Mouse (Mus musculus) MEL (cell line): Measurements from ENCODE around the gene Tmem63a. TPM values are rescaled to one million over a fixed set of nuclear protein-coding genes. Genes with fewer than 3 reads are reported as not detected.

Experiments used
- DNase-seq: peaks from one replicate; pipeline ENCODE4 v3.0.0; 2011; ENCODE audit warnings: low read depth, low spot score
- H3K27ac ChIP-seq: 2 replicates; pipeline ENCODE4 v1.5.1; 2012; ENCODE audit warnings: low read depth, mild to moderate bottlenecking, control low read depth, low read length, moderate library complexity; ENCODE audit not compliant: control insufficient read depth
- H3K27me3 ChIP-seq, 2 experiments: fragments of 150-350 bp in 1 of 2; sonication (generic) in 1 of 2; 2 replicates each; pipeline ENCODE4 v1.6.1; 2012; ENCODE audit warnings: low read length in 2 of 2, mild to moderate bottlenecking in 2 of 2, improper control_type of control experiment in 1 of 2, moderate library complexity in 1 of 2; ENCODE audit not compliant: insufficient read depth in 2 of 2, control insufficient read depth in 1 of 2
- H3K36me3 ChIP-seq, 2 experiments: 2 replicates each; pipeline ENCODE4 v1.6.1; 2012 to 2014; ENCODE audit warnings: low read length in 2 of 2, improper control_type of control experiment in 1 of 2, inconsistent platforms in 1 of 2, mild to moderate bottlenecking in 1 of 2; ENCODE audit not compliant: insufficient read depth in 2 of 2, control insufficient read depth in 1 of 2
- H3K4me1 ChIP-seq, 2 experiments: fragments of 150-350 bp in 1 of 2; sonication (generic) in 1 of 2; 2 replicates each; pipeline ENCODE4 v1.6.1; 2012; ENCODE audit warnings: low read length in 2 of 2, improper control_type of control experiment in 1 of 2, mild to moderate bottlenecking in 1 of 2; ENCODE audit not compliant: insufficient read depth in 2 of 2, control insufficient read depth in 1 of 2
- H3K4me3 ChIP-seq, 2 experiments: fragments of 150-350 bp in 1 of 2; sonication (generic) in 1 of 2; 2 replicates each; pipeline ENCODE4 v1.5.1; 2012; ENCODE audit warnings: low read depth in 2 of 2, low read length in 2 of 2, mild to moderate bottlenecking in 2 of 2, moderate library complexity in 2 of 2, control low read depth in 1 of 2, improper control_type of control experiment in 1 of 2; ENCODE audit not compliant: control insufficient read depth in 1 of 2, insufficient read depth in 1 of 2
- H3K79me2 ChIP-seq: 2 replicates; pipeline ENCODE4 v1.6.1; 2012; ENCODE audit warnings: mild to moderate bottlenecking, low read length, moderate library complexity; ENCODE audit not compliant: control insufficient read depth, poor library complexity, insufficient read depth
- H3K9ac ChIP-seq: 2 replicates; pipeline ENCODE4 v1.6.1; 2012; ENCODE audit warnings: low read depth, mild to moderate bottlenecking, control low read depth, low read length, moderate library complexity; ENCODE audit not compliant: control insufficient read depth, poor library complexity, severe bottlenecking
- H3K9me3 ChIP-seq: fragments of 150-350 bp; sonication (generic); replicated peaks from 2 replicates; pipeline ENCODE4 v1.6.1; 2012; ENCODE audit warnings: mild to moderate bottlenecking, low read length, improper control_type of control experiment, moderate library complexity; ENCODE audit not compliant: insufficient read depth
- CHD2 ChIP-seq: IDR thresholded peaks from 2 replicates; pipeline ENCODE4 v1.6.1; 2011; ENCODE audit warnings: low read length, improper control_type of control experiment
- CTCF ChIP-seq, 3 experiments: IDR thresholded peaks in 2 of 3; conservative IDR thresholded peaks in 1 of 3; 2 replicates each; pipeline ENCODE4 v1.5.1; 2011 to 2012; ENCODE audit warnings: low read length in 3 of 3, low read depth in 2 of 3, mild to moderate bottlenecking in 2 of 3, improper control_type of control experiment in 1 of 3, inconsistent platforms in 1 of 3, mixed read lengths in 1 of 3, moderate library complexity in 1 of 3; ENCODE audit not compliant: control insufficient read depth in 1 of 3, insufficient read depth in 1 of 3, poor library complexity in 1 of 3, severe bottlenecking in 1 of 3
- E2F4 ChIP-seq: IDR thresholded peaks from 2 replicates; pipeline ENCODE4 v1.6.1; 2011; ENCODE audit warnings: low read depth, low read length, improper control_type of control experiment, borderline replicate concordance
- MEF2A ChIP-seq: IDR thresholded peaks from 2 replicates; pipeline ENCODE4 v1.6.1; 2014; ENCODE audit warnings: low read depth, mild to moderate bottlenecking, inconsistent platforms, low read length, improper control_type of control experiment; ENCODE audit not compliant: poor library complexity, insufficient replicate concordance, severe bottlenecking; ENCODE audit errors: extremely low read depth
- MXI1 ChIP-seq: IDR thresholded peaks from 2 replicates; pipeline ENCODE4 v1.6.1; 2011; ENCODE audit warnings: mild to moderate bottlenecking, low read depth, low read length, improper control_type of control experiment
- MYC ChIP-seq: IDR thresholded peaks from 2 replicates; pipeline ENCODE4 v1.6.1; 2011; ENCODE audit warnings: low read depth, mild to moderate bottlenecking, low read length, improper control_type of control experiment, moderate library complexity
- NELFE ChIP-seq: IDR thresholded peaks from 2 replicates; pipeline ENCODE4 v1.6.1; 2011; ENCODE audit warnings: low read depth, low read length, improper control_type of control experiment
- POLR2AphosphoS2 ChIP-seq: IDR thresholded peaks from 2 replicates; pipeline ENCODE4 v1.6.1; 2011; ENCODE audit warnings: low read length, improper control_type of control experiment
- POLR2AphosphoS5 ChIP-seq: IDR thresholded peaks from 2 replicates; pipeline ENCODE4 v1.6.1; 2012; ENCODE audit warnings: low read depth, borderline replicate concordance, mild to moderate bottlenecking, inconsistent platforms, low read length, moderate library complexity, mixed read lengths
- RCOR1 ChIP-seq: IDR thresholded peaks from 2 replicates; pipeline ENCODE4 v1.6.1; 2012; ENCODE audit warnings: low read depth, mild to moderate bottlenecking, inconsistent platforms, low read length, improper control_type of control experiment
- TAL1 ChIP-seq: IDR thresholded peaks from 2 replicates; pipeline ENCODE4 v1.6.1; 2012; ENCODE audit warnings: mild to moderate bottlenecking, inconsistent platforms, low read length, moderate library complexity, mixed read lengths
- UBTF ChIP-seq: IDR thresholded peaks from 2 replicates; pipeline ENCODE4 v1.6.1; 2012; ENCODE audit warnings: low read depth, mild to moderate bottlenecking, inconsistent platforms, low read length, improper control_type of control experiment, moderate library complexity, borderline replicate concordance; ENCODE audit not compliant: insufficient read depth
- USF1 ChIP-seq: IDR thresholded peaks from 2 replicates; pipeline ENCODE4 v1.6.1; 2014; ENCODE audit warnings: low read depth, mild to moderate bottlenecking, inconsistent platforms, low read length, improper control_type of control experiment, moderate library complexity
- USF2 ChIP-seq, 2 experiments: IDR thresholded peaks; 2 replicates each; pipeline ENCODE4 v1.6.1; 2011 to 2012; ENCODE audit warnings: improper control_type of control experiment in 2 of 2, low read length in 2 of 2, borderline replicate concordance in 1 of 2, inconsistent platforms in 1 of 2, low read depth in 1 of 2, mild to moderate bottlenecking in 1 of 2; ENCODE audit not compliant: insufficient read depth in 1 of 2
- ZMIZ1 ChIP-seq: IDR thresholded peaks from 2 replicates; pipeline ENCODE4 v1.6.1; 2012; ENCODE audit warnings: low read depth, mild to moderate bottlenecking, inconsistent platforms, low read length, improper control_type of control experiment, moderate library complexity
- polyA plus RNA-seq, 2 experiments: library from polyadenylated mRNA; stranded (reverse) in 1 of 2; unstranded in 1 of 2; fragments of >175 nt in 1 of 2; fragments of >200 nt in 1 of 2; gene quantifications; 2 replicates each; pipeline versions ENCODE4 v1.2.1 to v1.2.4; 2012; ENCODE audit warnings: low replicate concordance in 2 of 2, low read depth in 1 of 2; ENCODE audit not compliant: insufficient read length in 2 of 2, insufficient read depth in 1 of 2, missing spikeins in 1 of 2
- total RNA-seq: library from RNA; depleted of rRNA; stranded (reverse); fragments of 300-350 nt; gene quantifications from 2 replicates; pipeline ENCODE4 v1.2.3, GENCODE M21; 2012

The Tmem63a gene
- total and polyA plus RNA-seq, 3 experiments, result 7.7 to 12.8 TPM; not detected in 1

DNA sequence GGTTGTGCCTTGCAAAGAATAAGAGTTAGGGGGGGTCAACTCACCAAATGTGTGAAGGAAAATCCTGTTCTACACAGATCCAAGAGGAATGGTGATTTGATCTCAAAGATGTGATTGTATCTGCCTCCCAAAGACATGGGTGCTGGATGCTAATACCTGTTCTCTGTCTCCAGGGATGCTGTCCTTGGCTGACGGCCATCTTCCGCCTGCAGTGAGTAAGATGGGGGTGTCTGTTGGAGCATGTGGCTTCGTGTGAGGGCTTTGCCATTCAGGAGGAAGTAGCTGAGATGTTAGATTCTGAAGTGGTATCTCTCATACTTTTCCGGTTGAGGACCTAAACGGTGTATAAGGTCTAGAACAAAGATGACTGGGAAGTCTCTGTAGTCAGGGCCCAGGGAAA, 10.7 kb downstream of the Tmem63a start:
- TF ChIP-seq RCOR1, result no peak
- TF ChIP-seq MXI1, result no peak
- TF ChIP-seq USF1, result no peak
- no peak for TF ChIP-seq NELFE
- no peak for TF ChIP-seq POLR2AphosphoS2
- TF ChIP-seq POLR2AphosphoS5, result no peak
- TF ChIP-seq CTCF (IDR thresholded peaks at IDR 0.05 in 2 of 3, conservative IDR thresholded peaks at IDR 0.05 in 1 of 3; ENCODE audit: control insufficient read depth in 1 of 3, insufficient read depth in 1 of 3, low read depth in 2 of 3, low read length in 3 of 3, poor library complexity in 1 of 3, severe bottlenecking in 1 of 3), result no peak
- no peak for TF ChIP-seq TAL1
- no peak for TF ChIP-seq USF2 (IDR thresholded peaks at IDR 0.05; ENCODE audit: borderline replicate concordance in 1 of 2, insufficient read depth in 1 of 2, low read depth in 1 of 2, low read length in 2 of 2)
- TF ChIP-seq, all 39 proteins: peak for 0
- no peak for DNase-seq
- Histone ChIP-seq H3K36me3 (no peaks in the 10 kb centered on the region), H3K27me3 (no peaks in the 10 kb centered on the region), H3K9ac (no peak overlapping the region), H3K79me2 (no peaks in the 10 kb centered on the region), H3K9me3 (no peaks in the 10 kb centered on the region), H3K27ac (no peak overlapping the region), H3K4me3 (no peak overlapping the region), H3K4me1 (no peaks in the 10 kb centered on the region)

DNA sequence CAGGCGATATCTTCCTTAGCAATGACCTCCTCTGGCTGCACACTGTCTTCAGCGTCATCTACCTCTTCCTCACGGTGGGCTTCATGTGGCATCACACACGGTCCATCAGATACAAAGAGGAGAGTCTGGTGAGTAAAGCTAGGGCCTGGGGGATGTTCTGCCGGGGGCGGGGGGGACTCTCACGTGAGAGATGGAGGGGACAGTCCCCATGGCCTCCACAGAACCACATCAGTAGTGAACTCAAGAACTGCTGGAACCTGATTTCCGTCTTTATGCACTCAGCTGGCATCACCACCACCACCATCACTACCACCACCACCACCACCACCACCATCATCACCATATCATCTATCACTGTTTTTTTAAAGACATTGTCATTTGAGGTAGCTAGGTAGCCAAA, 14.3 kb downstream of the Tmem63a start:
- no peaks in the 10 kb centered on the region for H3K36me3 ChIP-seq
- H3K4me1 ChIP-seq, result no peaks in the 10 kb centered on the region
- no peak for DNase-seq
- no peak overlapping the region for H3K4me3 ChIP-seq
- no peaks in the 10 kb centered on the region for H3K79me2 ChIP-seq
- no peaks in the 10 kb centered on the region for H3K9me3 ChIP-seq
- H3K27me3 ChIP-seq, result no peaks in the 10 kb centered on the region
- H3K27ac ChIP-seq, result no peak overlapping the region
- TF ChIP-seq MEF2A, result no peak
- TF ChIP-seq MYC, result no peak
- no peak for TF ChIP-seq CHD2
- no peak for TF ChIP-seq TAL1
- TF ChIP-seq E2F4, result no peak
- TF ChIP-seq USF1, result no peak
- TF ChIP-seq UBTF, result no peak
- no peak for TF ChIP-seq ZMIZ1
- no peak overlapping the region for H3K9ac ChIP-seq
